Mouse (Mus musculus): ENCODE data around the gene Ccdc148. TPM values are rescaled to one million over a fixed set of nuclear protein-coding genes. Genes with fewer than 3 reads are reported as not detected.

Gene Ccdc148
- polyA plus RNA-seq, 1 experiment from 2014 or later: 1.6 TPM

DNA sequence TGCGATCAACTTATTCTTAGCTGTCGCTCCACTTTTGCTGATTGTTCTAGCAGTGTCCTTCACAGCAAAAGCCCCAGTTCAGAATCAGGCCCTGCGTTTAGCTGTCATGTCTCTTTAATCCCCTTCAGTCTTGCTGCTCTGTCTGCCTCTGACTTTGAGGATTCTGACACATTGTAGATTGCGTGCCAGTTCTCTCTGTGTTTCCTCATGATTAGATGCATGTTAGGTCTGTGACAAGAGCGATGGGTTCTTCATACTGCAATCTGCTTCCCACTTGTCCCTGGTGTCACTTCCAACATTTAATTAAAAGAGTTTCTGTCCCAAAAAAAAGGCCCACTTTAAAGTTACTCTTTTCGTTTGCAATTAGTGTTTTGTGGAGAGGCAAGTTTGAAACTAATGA, 126.2 kb downstream of the Ccdc148 start:
- Histone ChIP-seq H3K27ac (ENCODE audit: low read length) (no peak overlapping the region), H3K4me1 (ENCODE audit: control insufficient read depth, insufficient read depth, low read length) (no peaks in the 10 kb centered on the region), H3K27me3 (ENCODE audit: control insufficient read depth, insufficient read depth, low read length) (no peaks in the 10 kb centered on the region), H3K4me3 (ENCODE audit: low read depth, low read length) (no peak overlapping the region), H3K9me3 (ENCODE audit: control insufficient read depth, low read depth, low read length) (no peaks in the 10 kb centered on the region), H3K36me3 (ENCODE audit: control insufficient read depth, insufficient read depth, low read length) (no peaks in the 10 kb centered on the region), H3K4me2 (replicated peaks; ENCODE audit: low read depth, low read length) (no peak overlapping the region), H3K9ac (replicated peaks; ENCODE audit: low read depth, low read length) (no peak overlapping the region)
- ATAC-seq (ENCODE audit: insufficient number of reproducible peaks, insufficient read depth, low FRiP score, low read depth): no peak
- 89% methylated on average over 6 of the region's 6 CpGs for WGBS

DNA sequence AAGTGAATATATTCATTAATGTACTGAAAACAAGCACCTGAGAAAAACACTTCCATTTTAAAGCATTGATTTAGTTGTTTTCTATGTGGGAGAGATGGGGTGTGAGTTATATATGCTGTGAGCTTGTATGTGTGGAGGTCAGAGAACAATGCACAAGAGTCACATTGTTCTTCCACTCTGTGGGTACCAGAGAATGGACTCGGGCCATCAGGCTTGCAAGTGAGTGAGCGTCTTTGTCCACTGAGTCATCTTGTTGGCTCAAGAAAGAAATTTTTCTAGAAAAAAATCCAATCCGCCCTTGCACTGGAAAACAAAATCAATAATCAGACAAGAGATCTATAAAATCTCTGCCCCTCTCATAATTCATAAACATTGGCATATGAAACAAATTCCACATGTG, 135.9 kb downstream of the Ccdc148 start:
- WGBS: 86% methylated on average over 3 of the region's 3 CpGs
- Histone ChIP-seq H3K36me3 (ENCODE audit: control insufficient read depth, insufficient read depth, low read length) (no peaks in the 10 kb centered on the region), H3K27me3 (ENCODE audit: control insufficient read depth, insufficient read depth, low read length) (no peaks in the 10 kb centered on the region), H3K27ac (ENCODE audit: low read length) (no peak overlapping the region), H3K4me1 (ENCODE audit: control insufficient read depth, insufficient read depth, low read length) (no peaks in the 10 kb centered on the region), H3K4me2 (replicated peaks; ENCODE audit: low read depth, low read length) (no peak overlapping the region), H3K9ac (replicated peaks; ENCODE audit: low read depth, low read length) (no peak overlapping the region), H3K4me3 (ENCODE audit: low read depth, low read length) (no peak overlapping the region), H3K9me3 (ENCODE audit: control insufficient read depth, low read depth, low read length) (no peaks in the 10 kb centered on the region)
- no peak for ATAC-seq (ENCODE audit: insufficient number of reproducible peaks, insufficient read depth, low FRiP score, low read depth)

- H3K9me3 ChIP-seq (ENCODE audit: control insufficient read depth, low read depth, low read length): no peaks in the 10 kb centered on the region
- no peak overlapping the region for H3K4me2 ChIP-seq (replicated peaks; ENCODE audit: low read depth, low read length)
- H3K27ac ChIP-seq (ENCODE audit: low read length): no peak overlapping the region
- ATAC-seq (ENCODE audit: insufficient number of reproducible peaks, insufficient read depth, low FRiP score, low read depth): no peak
- no peaks in the 10 kb centered on the region for H3K36me3 ChIP-seq (ENCODE audit: control insufficient read depth, insufficient read depth, low read length)
- H3K27me3 ChIP-seq (ENCODE audit: control insufficient read depth, insufficient read depth, low read length): no peaks in the 10 kb centered on the region
- no peak overlapping the region for H3K4me3 ChIP-seq (ENCODE audit: low read depth, low read length)
- no peaks in the 10 kb centered on the region for H3K4me1 ChIP-seq (ENCODE audit: control insufficient read depth, insufficient read depth, low read length)
- 91% methylated on average over 5 of the region's 5 CpGs for WGBS
- H3K9ac ChIP-seq (replicated peaks; ENCODE audit: low read depth, low read length): no peak overlapping the region
Observed at GRCm38 (mm10) chr2:59007356-59007755, 153.1 kb downstream of the Ccdc148 start.

DNA sequence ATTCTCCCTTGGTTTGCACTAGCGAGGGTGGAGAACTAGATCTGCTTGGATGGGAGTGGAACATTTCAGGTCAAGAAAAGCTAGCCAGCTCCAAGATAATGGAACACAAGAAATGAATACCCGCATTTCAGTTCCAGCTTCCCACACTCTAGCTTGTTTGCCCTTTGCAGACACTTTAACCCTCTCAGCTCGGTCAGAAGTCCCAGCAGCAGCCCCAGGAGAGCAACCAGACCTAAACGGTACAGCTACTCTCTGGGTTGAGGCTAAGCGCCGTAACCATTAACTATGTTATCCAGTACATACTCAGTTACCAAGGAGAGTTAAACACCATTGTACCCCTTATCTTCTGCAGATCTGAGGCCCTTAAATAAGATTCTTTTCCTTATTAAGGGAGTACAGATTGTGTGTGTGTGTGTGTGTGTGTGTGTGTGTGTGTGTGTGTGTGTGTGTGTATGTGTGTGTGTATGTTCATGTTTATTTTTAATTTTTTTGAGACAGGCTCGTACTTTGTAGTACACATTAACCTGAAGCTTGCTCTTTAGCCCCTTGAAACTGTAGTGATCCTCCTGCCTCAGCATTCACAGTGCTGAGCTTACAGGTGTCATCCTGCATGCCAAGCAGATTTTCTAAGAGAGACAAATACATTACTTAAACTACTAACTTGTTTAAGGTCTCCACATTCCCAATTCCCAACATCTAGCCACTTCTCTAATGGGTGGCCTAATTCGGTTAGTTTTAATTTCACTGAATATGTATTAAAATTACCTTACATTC, 153.7 kb downstream of the Ccdc148 start:
- Histone ChIP-seq H3K27ac (ENCODE audit: low read length) (no peak overlapping the region), H3K9ac (replicated peaks; ENCODE audit: low read depth, low read length) (no peak overlapping the region), H3K4me1 (ENCODE audit: control insufficient read depth, insufficient read depth, low read length) (no peaks in the 10 kb centered on the region), H3K27me3 (ENCODE audit: control insufficient read depth, insufficient read depth, low read length) (no peaks in the 10 kb centered on the region), H3K4me2 (replicated peaks; ENCODE audit: low read depth, low read length) (no peak overlapping the region), H3K9me3 (ENCODE audit: control insufficient read depth, low read depth, low read length) (no peaks in the 10 kb centered on the region), H3K4me3 (ENCODE audit: low read depth, low read length) (no peak overlapping the region), H3K36me3 (ENCODE audit: control insufficient read depth, insufficient read depth, low read length) (no peaks in the 10 kb centered on the region)
- WGBS: 83% methylated on average over 8 of the region's 8 CpGs
- ATAC-seq (ENCODE audit: insufficient number of reproducible peaks, insufficient read depth, low FRiP score, low read depth): no peak

GRCm38 (mm10) chr2:58997151-58997550, 163.3 kb downstream of the Ccdc148 start:
- no peak for ATAC-seq (ENCODE audit: insufficient number of reproducible peaks, insufficient read depth, low FRiP score, low read depth)
- WGBS: 76% methylated on average over 2 of the region's 2 CpGs
- no peak overlapping the region for H3K27ac ChIP-seq (ENCODE audit: low read length)

DNA sequence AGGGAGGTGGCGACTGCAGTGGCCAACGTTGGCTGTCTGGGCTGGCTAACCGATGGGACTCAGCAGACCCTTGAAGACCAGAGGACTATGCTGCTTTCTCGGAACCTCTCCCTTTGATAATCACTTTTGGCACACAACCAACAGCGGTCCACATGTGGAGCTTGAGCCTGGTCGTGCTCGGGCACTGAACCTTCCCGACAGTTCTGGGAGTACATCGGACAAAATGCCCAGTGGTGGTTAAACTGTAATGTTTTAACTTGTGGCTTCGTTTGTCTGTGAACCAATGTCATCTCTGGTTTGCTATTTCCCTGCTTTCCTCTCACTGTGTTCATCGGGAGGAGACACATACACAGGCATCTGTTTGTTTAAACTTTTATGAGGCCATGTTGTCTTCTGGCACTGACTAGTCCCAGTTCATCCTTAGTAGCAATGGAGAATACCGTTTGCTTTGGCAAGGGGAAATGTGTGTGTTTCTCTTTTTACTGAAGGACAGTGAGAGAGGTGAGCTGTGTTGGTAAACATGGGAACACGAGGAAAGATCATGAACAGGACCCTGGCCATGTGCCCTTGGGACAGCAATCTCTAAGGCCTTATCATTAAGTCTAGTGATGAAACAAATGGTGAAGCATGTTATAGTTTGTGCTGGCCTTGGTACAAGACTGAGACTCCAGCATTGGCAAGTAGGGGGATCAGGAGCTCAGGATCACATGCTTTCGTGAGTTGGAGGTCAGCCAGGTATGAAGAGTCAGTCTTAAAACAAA, 167.9 kb downstream of the Ccdc148 start:
- Histone ChIP-seq H3K4me1 (ENCODE audit: control insufficient read depth, insufficient read depth, low read length) (no peaks in the 10 kb centered on the region), H3K4me3 (ENCODE audit: low read depth, low read length) (no peak overlapping the region), H3K36me3 (ENCODE audit: control insufficient read depth, insufficient read depth, low read length) (no peaks in the 10 kb centered on the region), H3K4me2 (replicated peaks; ENCODE audit: low read depth, low read length) (no peak overlapping the region), H3K9ac (replicated peaks; ENCODE audit: low read depth, low read length) (no peak overlapping the region), H3K27me3 (ENCODE audit: control insufficient read depth, insufficient read depth, low read length) (no peaks in the 10 kb centered on the region), H3K9me3 (ENCODE audit: control insufficient read depth, low read depth, low read length) (no peaks in the 10 kb centered on the region), H3K27ac (ENCODE audit: low read length) (no peak overlapping the region)
- 73% methylated on average over 14 of the region's 14 CpGs for WGBS
- no peak for ATAC-seq (ENCODE audit: insufficient number of reproducible peaks, insufficient read depth, low FRiP score, low read depth)

More at GRCm38 (mm10) chr2:58997151-58997550, 163.3 kb downstream of the Ccdc148 start:
- H3K4me1 ChIP-seq (ENCODE audit: control insufficient read depth, insufficient read depth, low read length): no peaks in the 10 kb centered on the region
- H3K36me3 ChIP-seq (ENCODE audit: control insufficient read depth, insufficient read depth, low read length): no peaks in the 10 kb centered on the region
- H3K27me3 ChIP-seq (ENCODE audit: control insufficient read depth, insufficient read depth, low read length): no peaks in the 10 kb centered on the region
- no peaks in the 10 kb centered on the region for H3K9me3 ChIP-seq (ENCODE audit: control insufficient read depth, low read depth, low read length)
- no peak overlapping the region for H3K4me3 ChIP-seq (ENCODE audit: low read depth, low read length)
- no peak overlapping the region for H3K9ac ChIP-seq (replicated peaks; ENCODE audit: low read depth, low read length)
- no peak overlapping the region for H3K4me2 ChIP-seq (replicated peaks; ENCODE audit: low read depth, low read length)

DNA sequence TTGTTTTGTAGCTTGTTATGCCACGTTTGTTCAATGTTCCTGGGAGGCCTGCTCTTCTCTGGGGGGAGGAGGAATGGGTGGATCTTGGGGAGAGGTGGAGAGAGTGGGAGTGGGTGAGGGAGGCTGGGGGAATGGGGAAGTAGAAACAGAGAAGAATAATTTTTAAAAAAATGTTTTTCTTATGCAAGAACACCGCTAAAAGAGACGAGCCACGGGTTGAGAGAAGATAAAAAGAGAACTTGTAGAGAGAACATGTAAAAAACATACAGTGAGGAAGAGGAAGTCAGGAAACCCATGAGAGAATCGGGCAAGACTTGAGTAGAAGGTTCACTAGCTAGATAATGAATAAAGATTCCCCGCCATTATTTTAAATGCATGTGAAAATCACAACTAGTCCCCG, 182.4 kb downstream of the Ccdc148 start:
- Histone ChIP-seq H3K4me2 (replicated peaks; ENCODE audit: low read depth, low read length) (no peak overlapping the region), H3K4me1 (ENCODE audit: control insufficient read depth, insufficient read depth, low read length) (no peaks in the 10 kb centered on the region), H3K36me3 (ENCODE audit: control insufficient read depth, insufficient read depth, low read length) (no peaks in the 10 kb centered on the region), H3K9ac (replicated peaks; ENCODE audit: low read depth, low read length) (no peak overlapping the region), H3K4me3 (ENCODE audit: low read depth, low read length) (no peak overlapping the region), H3K9me3 (ENCODE audit: control insufficient read depth, low read depth, low read length) (no peaks in the 10 kb centered on the region), H3K27me3 (ENCODE audit: control insufficient read depth, insufficient read depth, low read length) (no peaks in the 10 kb centered on the region), H3K27ac (ENCODE audit: low read length) (no peak overlapping the region)
- ATAC-seq (ENCODE audit: insufficient number of reproducible peaks, insufficient read depth, low FRiP score, low read depth): no peak
- 88% methylated on average over 7 of the region's 7 CpGs for WGBS

- H3K4me3 ChIP-seq (ENCODE audit: low read depth, low read length): no peak overlapping the region
- WGBS: 66% methylated on average over 9 of the region's 9 CpGs
- no peak overlapping the region for H3K27ac ChIP-seq (ENCODE audit: low read length)
- no peak for ATAC-seq (ENCODE audit: insufficient number of reproducible peaks, insufficient read depth, low FRiP score, low read depth)
- no peaks in the 10 kb centered on the region for H3K9me3 ChIP-seq (ENCODE audit: control insufficient read depth, low read depth, low read length)
- no peaks in the 10 kb centered on the region for H3K36me3 ChIP-seq (ENCODE audit: control insufficient read depth, insufficient read depth, low read length)
- H3K27me3 ChIP-seq (ENCODE audit: control insufficient read depth, insufficient read depth, low read length): no peaks in the 10 kb centered on the region
- no peak overlapping the region for H3K4me2 ChIP-seq (replicated peaks; ENCODE audit: low read depth, low read length)
- no peaks in the 10 kb centered on the region for H3K4me1 ChIP-seq (ENCODE audit: control insufficient read depth, insufficient read depth, low read length)
- H3K9ac ChIP-seq (replicated peaks; ENCODE audit: low read depth, low read length): no peak overlapping the region
Observed at GRCm38 (mm10) chr2:58971507-58972275, 188.8 kb downstream of the Ccdc148 start.
